Mouse (Mus musculus): ENCODE measurements around the gene Ccnd3. TPM values are rescaled to one million over a fixed set of nuclear protein-coding genes. Genes with fewer than 3 reads are reported as not detected.
"Not testable (repeated sequence)": the region's sequence is repeated elsewhere in the genome, so short reads cannot be mapped to it uniquely, and the experiment has no call there.

Gene Ccnd3
- polyA plus RNA-seq, 1 experiment from 2014 or later = 451 TPM

DNA sequence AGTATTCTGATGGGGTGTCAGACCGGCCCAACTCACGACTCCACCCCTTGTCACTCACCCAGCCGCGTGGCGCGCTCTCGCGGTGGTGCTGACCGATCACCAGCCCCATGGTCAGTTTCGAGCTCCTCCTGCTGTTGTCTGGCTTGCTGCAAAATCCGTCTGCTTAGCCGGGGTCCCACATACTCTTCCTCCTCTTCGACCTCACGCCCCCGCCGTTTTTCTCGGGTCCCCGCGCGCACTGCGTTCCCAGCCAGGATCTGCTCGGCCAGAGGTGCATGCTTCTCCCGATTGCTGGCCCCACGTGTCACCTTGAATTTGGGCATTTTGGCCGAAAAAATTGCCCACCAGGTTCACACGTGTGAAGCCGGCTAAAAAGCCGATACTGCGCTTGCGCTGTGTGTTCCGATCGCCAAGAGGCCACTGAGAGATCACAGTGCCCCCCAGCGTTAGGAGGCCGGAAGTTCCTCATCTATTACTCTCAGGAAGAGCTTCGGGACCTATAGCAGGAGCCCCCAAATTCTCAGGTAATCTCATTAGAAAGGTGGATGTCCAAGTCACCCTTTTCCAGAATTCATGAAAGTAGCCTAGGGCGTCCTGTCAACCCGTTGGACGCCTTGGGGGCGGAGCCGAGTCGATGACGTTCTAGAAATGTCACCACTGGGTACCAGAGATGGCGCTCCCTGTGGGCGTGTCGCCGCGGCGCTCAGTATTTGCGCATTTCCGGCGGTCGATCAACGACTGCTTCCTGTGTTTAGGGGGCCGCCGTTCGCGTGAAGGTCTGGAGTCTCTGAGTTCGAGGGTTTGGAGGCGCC is 106.2 kb downstream of the Ccnd3 start, which contains the start of the genes Bysl, Med20 and Gm20517:
Gene Bysl (minus strand): TSS at position 644 of the 812 bp plus-strand sequence.
Gene Med20 (plus strand): TSS at position 734 of the 812 bp plus-strand sequence.
Gene Gm20517 (plus strand): TSS at position 741 of the 812 bp plus-strand sequence.
- Histone ChIP-seq H3K36me3 (peaks cover 65% of the 10 kb centered on the region), H3K9ac (peak within 1 kb of the TSS; percentile 92), H3K9me3 (no peaks in the 10 kb centered on the region), H3K27me3 (replicated peaks) (no peaks in the 10 kb centered on the region), H3K4me2 (peak within 1 kb of the TSS; percentile 92), H3K4me1 (peaks cover 29% of the 10 kb centered on the region), H3K4me3 (peak within 1 kb of the TSS; percentile 87), H3K27ac (replicated peaks) (peak within 1 kb of the TSS; percentile 81)
- under 1% methylated on average over 59 of the region's 59 CpGs for WGBS
- ATAC-seq (ENCODE audit: extremely low read depth, insufficient number of reproducible peaks, low FRiP score, low TSS enrichment) = peak; percentile 88

DNA sequence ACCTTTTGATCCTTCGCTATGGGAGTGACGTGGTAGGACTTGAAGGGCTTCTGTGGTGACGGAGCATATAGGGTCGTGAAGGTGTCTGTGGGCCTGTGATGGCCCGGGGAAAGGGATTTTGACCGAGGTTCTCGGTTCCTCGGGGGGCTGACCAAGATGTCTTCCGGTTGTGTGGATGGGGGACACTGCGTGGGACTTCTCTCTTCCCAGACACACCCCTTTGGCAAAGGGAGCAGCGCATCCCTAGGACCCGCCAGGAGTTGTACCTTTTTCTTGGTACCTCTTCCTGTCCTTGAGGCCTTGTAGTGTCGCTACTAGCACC is 106.8 kb downstream of the Ccnd3 start:
- no peaks in the 10 kb centered on the region for H3K9me3 ChIP-seq
- peaks cover 65% of the 10 kb centered on the region for H3K36me3 ChIP-seq
- ATAC-seq (ENCODE audit: extremely low read depth, insufficient number of reproducible peaks, low FRiP score, low TSS enrichment) = no peak
- no peaks in the 10 kb centered on the region for H3K27me3 ChIP-seq (replicated peaks)
- peak overlapping the region; percentile 92 for H3K4me2 ChIP-seq
- H3K4me1 ChIP-seq = peaks cover 29% of the 10 kb centered on the region
- H3K27ac ChIP-seq (replicated peaks) = peak overlapping the region; percentile 43
- peak overlapping the region; percentile 92 for H3K9ac ChIP-seq
- WGBS = 0% methylated on average over 13 of the region's 13 CpGs
- peak overlapping the region; percentile 87 for H3K4me3 ChIP-seq

DNA sequence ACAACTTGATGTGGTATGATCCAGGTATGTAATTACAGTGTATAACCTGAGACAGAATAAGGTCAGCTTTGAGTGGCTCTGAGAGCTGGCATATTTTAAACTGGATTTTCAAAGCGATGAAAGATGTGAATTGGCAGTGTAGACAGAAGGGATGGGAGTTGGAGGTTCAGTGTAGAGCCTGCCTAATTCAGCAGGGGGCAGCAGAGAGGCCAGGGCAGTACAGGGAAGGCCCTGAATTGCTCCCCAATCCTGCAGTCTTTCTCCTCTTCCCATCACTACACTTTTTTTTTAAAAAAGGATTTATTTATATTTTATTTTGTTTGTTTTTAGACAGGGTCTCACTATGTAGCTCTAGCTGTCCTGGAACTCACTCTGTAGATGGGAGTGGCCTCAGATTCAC is 109.2 kb downstream of the Ccnd3 start:
- Histone ChIP-seq H3K27me3 (replicated peaks) (no peaks in the 10 kb centered on the region), H3K27ac (replicated peaks) (no peak overlapping the region), H3K4me2 (no peak overlapping the region), H3K4me1 (peaks cover 29% of the 10 kb centered on the region), H3K4me3 (no peak overlapping the region), H3K9ac (no peak overlapping the region), H3K9me3 (no peaks in the 10 kb centered on the region), H3K36me3 (peaks cover 65% of the 10 kb centered on the region)
- WGBS = 89% methylated on average over 1 of the region's 1 CpGs
- ATAC-seq (ENCODE audit: extremely low read depth, insufficient number of reproducible peaks, low FRiP score, low TSS enrichment) = no peak

GRCm38 (mm10) chr17:47616119-47616518 is 111.3 kb downstream of the Ccnd3 start:
- peaks cover 16% of the 10 kb centered on the region for H3K4me1 ChIP-seq
- no peak overlapping the region for H3K27ac ChIP-seq (replicated peaks)
- 92% methylated on average over 8 of the region's 8 CpGs for whole genome bisulfite sequencing
- no peak for ATAC-seq (ENCODE audit: extremely low read depth, insufficient number of reproducible peaks, low FRiP score, low TSS enrichment)
- H3K4me2 ChIP-seq = no peak overlapping the region
- peaks cover 81% of the 10 kb centered on the region for H3K36me3 ChIP-seq
- H3K9me3 ChIP-seq = no peaks in the 10 kb centered on the region
- H3K4me3 ChIP-seq = no peak overlapping the region
- H3K9ac ChIP-seq = no peak overlapping the region
- no peaks in the 10 kb centered on the region for H3K27me3 ChIP-seq (replicated peaks)

DNA sequence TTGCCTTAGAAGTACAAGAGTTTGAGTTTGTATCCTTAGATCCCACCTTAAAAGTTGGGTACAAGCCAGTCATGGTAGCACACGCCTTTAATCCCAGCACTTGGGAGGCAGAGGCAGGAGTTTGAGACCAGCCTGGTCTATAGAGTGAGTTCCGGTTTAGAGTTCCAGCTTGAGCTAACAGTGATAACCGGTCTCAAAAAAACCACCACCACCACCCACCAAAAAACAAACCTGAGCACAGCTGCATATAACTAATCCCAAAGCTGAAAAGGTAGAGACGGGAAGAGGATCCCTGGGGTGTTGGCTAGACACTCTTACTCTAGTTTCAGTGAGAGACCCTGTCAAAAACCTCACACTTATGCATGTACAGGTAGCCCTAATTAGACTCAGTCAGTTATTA is 111.8 kb downstream of the Ccnd3 start:
- ATAC-seq (ENCODE audit: extremely low read depth, insufficient number of reproducible peaks, low FRiP score, low TSS enrichment) = no peak
- Histone ChIP-seq H3K27ac (replicated peaks) (no peak overlapping the region), H3K27me3 (replicated peaks) (no peaks in the 10 kb centered on the region), H3K9me3 (no peaks in the 10 kb centered on the region), H3K4me2 (no peak overlapping the region), H3K4me3 (no peak overlapping the region), H3K36me3 (peaks cover 87% of the 10 kb centered on the region), H3K9ac (no peak overlapping the region), H3K4me1 (peaks cover 16% of the 10 kb centered on the region)
- WGBS = 90% methylated on average over 4 of the region's 4 CpGs

DNA sequence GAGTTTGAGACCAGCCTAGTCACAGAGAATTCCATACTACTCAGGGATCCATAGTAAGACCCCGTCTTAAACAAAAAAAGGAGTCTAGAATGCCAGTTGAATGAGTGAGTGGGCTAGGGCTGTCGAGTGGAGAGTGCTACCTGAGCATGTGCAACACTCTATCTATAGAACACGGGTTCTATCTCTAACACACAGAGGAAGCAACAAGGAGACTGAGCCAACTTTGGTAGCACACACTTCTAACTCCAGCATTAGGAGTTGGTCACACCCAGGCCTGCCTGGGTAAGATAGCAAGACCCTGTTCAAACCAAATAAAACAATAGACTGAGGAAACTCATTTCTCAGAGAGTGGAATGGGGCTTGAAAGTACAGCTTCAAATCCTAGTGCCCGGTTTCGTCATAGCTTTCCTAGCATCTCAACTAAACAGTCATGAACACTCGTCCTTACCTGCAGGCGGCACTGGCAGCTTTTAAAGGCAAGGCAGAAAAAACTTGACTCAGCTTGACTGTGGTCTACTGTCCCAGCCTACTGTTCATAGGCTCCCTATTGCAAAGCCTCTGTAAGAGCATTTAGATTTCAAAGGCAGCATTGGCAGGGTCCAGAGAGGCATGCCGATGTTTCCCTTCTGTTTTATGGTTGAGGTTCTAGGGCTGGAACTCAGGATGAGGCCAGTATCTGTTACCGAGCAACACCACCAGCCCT is 112.9 kb downstream of the Ccnd3 start:
- no peak overlapping the region for H3K27ac ChIP-seq (replicated peaks)
- no peaks in the 10 kb centered on the region for H3K9me3 ChIP-seq
- peaks cover 96% of the 10 kb centered on the region for H3K36me3 ChIP-seq
- no peak overlapping the region for H3K4me2 ChIP-seq
- no peak for ATAC-seq (ENCODE audit: extremely low read depth, insufficient number of reproducible peaks, low FRiP score, low TSS enrichment)
- H3K4me1 ChIP-seq = peaks cover 7% of the 10 kb centered on the region
- no peaks in the 10 kb centered on the region for H3K27me3 ChIP-seq (replicated peaks)
- H3K9ac ChIP-seq = no peak overlapping the region
- WGBS = 76% methylated on average over 9 of the region's 9 CpGs
- no peak overlapping the region for H3K4me3 ChIP-seq

GRCm38 (mm10) chr17:47618556-47619311 is 113.9 kb downstream of the Ccnd3 start:
- Histone ChIP-seq H3K4me3 (no peak overlapping the region), H3K9ac (no peak overlapping the region), H3K9me3 (no peaks in the 10 kb centered on the region), H3K27me3 (replicated peaks) (no peaks in the 10 kb centered on the region), H3K27ac (replicated peaks) (no peak overlapping the region), H3K36me3 (peaks cover 96% of the 10 kb centered on the region), H3K4me2 (no peak overlapping the region), H3K4me1 (no peaks in the 10 kb centered on the region)
- no peak for ATAC-seq (ENCODE audit: extremely low read depth, insufficient number of reproducible peaks, low FRiP score, low TSS enrichment)
- 87% methylated on average over 13 of the region's 13 CpGs for WGBS

DNA sequence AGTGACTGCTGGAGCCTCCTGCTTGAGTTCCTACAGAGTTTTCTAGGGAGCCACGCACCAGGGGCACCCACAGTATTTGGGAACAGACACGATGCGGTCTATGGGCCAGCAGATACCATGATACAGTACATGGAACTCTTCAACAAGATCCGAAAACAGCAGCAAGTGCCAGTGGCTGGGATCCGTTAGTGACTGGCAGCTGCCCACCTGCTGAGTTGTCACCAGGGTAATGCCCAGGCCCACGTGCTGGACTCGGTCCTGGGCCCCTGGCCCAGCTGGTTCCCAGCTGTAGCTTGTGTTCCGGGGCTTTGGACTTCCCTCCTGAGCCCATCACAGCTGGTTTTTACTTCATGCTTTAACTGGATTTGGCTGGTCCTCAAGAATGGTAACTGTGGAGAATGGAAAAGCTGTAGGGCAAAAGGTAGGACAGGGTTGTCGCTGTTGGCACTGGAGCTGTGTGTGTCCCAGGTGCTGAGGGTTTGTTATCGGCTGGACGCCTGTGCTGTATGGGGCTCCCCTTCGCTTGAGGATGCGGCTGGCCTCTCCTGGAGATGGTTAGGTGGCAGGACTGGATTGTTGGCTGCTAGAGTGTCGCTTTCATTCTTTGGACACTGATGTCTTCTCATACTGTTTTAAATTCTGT is 118.2 kb downstream of the Ccnd3 start:
- Histone ChIP-seq H3K4me2 (no peak overlapping the region), H3K4me1 (peaks cover 4% of the 10 kb centered on the region), H3K9me3 (no peaks in the 10 kb centered on the region), H3K27me3 (replicated peaks) (no peaks in the 10 kb centered on the region), H3K4me3 (no peak overlapping the region), H3K36me3 (peaks cover 88% of the 10 kb centered on the region), H3K9ac (no peak overlapping the region), H3K27ac (replicated peaks) (no peak overlapping the region)
- 93% methylated on average over 14 of the region's 14 CpGs for WGBS
- no peak for ATAC-seq (ENCODE audit: extremely low read depth, insufficient number of reproducible peaks, low FRiP score, low TSS enrichment)

DNA sequence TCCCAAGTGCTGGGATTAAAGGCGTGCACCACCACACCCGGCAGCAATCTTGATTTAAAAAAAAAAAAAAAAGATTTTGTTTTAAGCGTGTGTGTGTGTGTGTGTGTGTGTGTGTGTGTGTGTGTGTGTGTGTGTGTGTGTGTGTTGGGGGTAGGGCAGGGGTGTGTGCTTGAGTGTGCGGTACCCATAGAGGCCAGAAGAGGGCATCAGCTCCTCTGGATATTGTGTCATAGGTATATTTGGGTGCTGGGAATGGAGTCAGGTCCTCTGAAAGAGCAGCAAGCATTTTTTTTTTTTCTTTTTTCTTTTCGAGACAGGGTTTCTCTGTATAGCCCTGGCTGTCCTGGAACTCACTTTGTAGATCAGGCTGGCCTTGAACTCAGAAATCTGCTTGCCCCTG is 119.7 kb downstream of the Ccnd3 start:
- H3K9me3 ChIP-seq; H3K27ac ChIP-seq (replicated peaks); ATAC-seq (ENCODE audit: extremely low read depth, insufficient number of reproducible peaks, low FRiP score, low TSS enrichment); H3K27me3 ChIP-seq (replicated peaks); H3K4me3 ChIP-seq; H3K9ac ChIP-seq; H3K4me2 ChIP-seq: not testable (repeated sequence)
- Histone ChIP-seq H3K36me3 (peaks cover 74% of the 10 kb centered on the region), H3K4me1 (peaks cover 11% of the 10 kb centered on the region)
- 89% methylated on average over 5 of the region's 5 CpGs for WGBS

DNA sequence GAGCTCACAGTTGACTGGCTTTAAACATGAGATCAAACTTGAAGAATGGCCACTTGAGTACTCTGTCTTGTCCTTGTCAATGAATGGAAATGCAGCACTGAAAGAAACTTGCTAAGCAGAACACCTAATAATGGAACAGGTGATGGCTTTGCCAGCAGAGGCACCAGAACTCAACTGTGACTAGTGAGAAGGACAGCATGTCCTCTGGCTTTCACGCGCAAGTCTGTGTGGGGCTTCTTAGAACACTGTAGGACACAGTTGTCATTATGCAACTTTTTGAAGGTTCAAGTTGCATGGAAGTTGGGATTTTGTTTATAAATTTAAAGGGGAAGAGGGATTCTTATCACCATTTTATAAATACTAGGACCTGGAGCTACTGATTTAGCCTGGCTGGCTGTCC is 120.2 kb downstream of the Ccnd3 start:
- Histone ChIP-seq H3K9ac (no peak overlapping the region), H3K4me2 (no peak overlapping the region), H3K36me3 (peaks cover 69% of the 10 kb centered on the region), H3K4me1 (peaks cover 11% of the 10 kb centered on the region), H3K9me3 (no peaks in the 10 kb centered on the region), H3K27me3 (replicated peaks) (no peaks in the 10 kb centered on the region), H3K4me3 (no peak overlapping the region), H3K27ac (replicated peaks) (no peak overlapping the region)
- no peak for ATAC-seq (ENCODE audit: extremely low read depth, insufficient number of reproducible peaks, low FRiP score, low TSS enrichment)
- WGBS = 91% methylated on average over 2 of the region's 2 CpGs

GRCm38 (mm10) chr17:47626031-47626430 is 121.2 kb downstream of the Ccnd3 start:
- H3K27me3 ChIP-seq (replicated peaks) = no peaks in the 10 kb centered on the region
- H3K4me3 ChIP-seq = no peak overlapping the region
- no peaks in the 10 kb centered on the region for H3K9me3 ChIP-seq
- H3K4me1 ChIP-seq = peaks cover 20% of the 10 kb centered on the region
- no peak overlapping the region for H3K27ac ChIP-seq (replicated peaks)
- WGBS = 84% methylated on average over 5 of the region's 5 CpGs
- H3K9ac ChIP-seq = no peak overlapping the region
- H3K36me3 ChIP-seq = peaks cover 60% of the 10 kb centered on the region
- no peak overlapping the region for H3K4me2 ChIP-seq
- no peak for ATAC-seq (ENCODE audit: extremely low read depth, insufficient number of reproducible peaks, low FRiP score, low TSS enrichment)

Measured in heart, embryonic 13.5 days (tissue).